Mouse (Mus musculus) stomach, postnatal 0 days (tissue): ENCODE measurements around the gene Irx3. TPM values are rescaled to one million over a fixed set of nuclear protein-coding genes. Genes with fewer than 3 reads are reported as not detected.

Experiments used
- ATAC-seq: fragments of 200-750 bp; cut with Nextera tagmentation; 2 replicates; pipeline ENCODE4 v1.8.0; 2017; ENCODE audit not compliant: low FRiP score, low TSS enrichment
- DNase-seq: peaks from one replicate; pipeline ENCODE4 v3.0.0-alpha.2; 2016; ENCODE audit warnings: low spot score
- H3K27ac ChIP-seq: fragments of 300-500 bp; sonication (generic); replicated peaks from 2 replicates; pipeline ENCODE4 v1.5.1; 2014; ENCODE audit warnings: mild to moderate bottlenecking, control low read depth
- H3K27me3 ChIP-seq: fragments of 300-500 bp; sonication (generic); 2 replicates; pipeline ENCODE4 v1.6.1; 2014; ENCODE audit warnings: low read length; ENCODE audit not compliant: control insufficient read depth, insufficient read depth
- H3K36me3 ChIP-seq: fragments of 300-500 bp; sonication (generic); 2 replicates; pipeline ENCODE4 v1.6.1; 2014; ENCODE audit warnings: low read length, mixed read lengths; ENCODE audit not compliant: control insufficient read depth, insufficient read depth
- H3K4me1 ChIP-seq: fragments of 300-500 bp; sonication (generic); replicated peaks from 2 replicates; pipeline ENCODE4 v1.6.1; 2014; ENCODE audit warnings: antibody characterized with exemption; ENCODE audit not compliant: control insufficient read depth, insufficient read depth
- H3K4me2 ChIP-seq: fragments of 300-500 bp; sonication (generic); replicated peaks from 2 replicates; pipeline ENCODE4 v1.6.1; 2014; ENCODE audit warnings: low read depth, mild to moderate bottlenecking, control low read depth, moderate library complexity
- H3K4me3 ChIP-seq: fragments of 300-500 bp; sonication (generic); 2 replicates; pipeline ENCODE4 v1.5.1; 2014; ENCODE audit warnings: low read depth, low read length, control low read depth
- H3K9ac ChIP-seq: fragments of 300-500 bp; sonication (generic); 2 replicates; pipeline ENCODE4 v1.6.1; 2014; ENCODE audit warnings: mild to moderate bottlenecking, low read length, control low read depth, mixed read lengths
- H3K9me3 ChIP-seq: fragments of 300-500 bp; sonication (generic); 2 replicates; pipeline ENCODE4 v1.6.1; 2016; ENCODE audit warnings: low read length; ENCODE audit not compliant: control insufficient read depth
- CTCF ChIP-seq: IDR thresholded peaks from 2 replicates; pipeline ENCODE4 v1.5.1; 2016; ENCODE audit warnings: antibody characterized with exemption, low read depth, mild to moderate bottlenecking, moderate library complexity
- EP300 ChIP-seq: optimal IDR thresholded peaks from 2 replicates; pipeline ENCODE3; 2016; ENCODE audit warnings: antibody characterized with exemption
- whole genome bisulfite sequencing: fragments of 180-500 bp; shearing (Covaris S2); extraction: QIAGEN DNeasy Blood & Tissue Kit; methylation state at CpG from one replicate; pipeline ENCODE4 v1.1.7; 2014; 5-methylcytosine and 5-hydroxymethylcytosine counted together
- polyA plus RNA-seq: library from polyadenylated mRNA; unstranded; fragments of >200 nt; fragmentation: Nextera tagmentation; extraction: Ambion mirVana; gene quantifications from 2 replicates; pipeline ENCODE4 v1.2.1, GENCODE M21; 2015

The Irx3 gene
- polyA plus RNA-seq, 1 experiment from 2014 or later = 7.6 TPM

DNA sequence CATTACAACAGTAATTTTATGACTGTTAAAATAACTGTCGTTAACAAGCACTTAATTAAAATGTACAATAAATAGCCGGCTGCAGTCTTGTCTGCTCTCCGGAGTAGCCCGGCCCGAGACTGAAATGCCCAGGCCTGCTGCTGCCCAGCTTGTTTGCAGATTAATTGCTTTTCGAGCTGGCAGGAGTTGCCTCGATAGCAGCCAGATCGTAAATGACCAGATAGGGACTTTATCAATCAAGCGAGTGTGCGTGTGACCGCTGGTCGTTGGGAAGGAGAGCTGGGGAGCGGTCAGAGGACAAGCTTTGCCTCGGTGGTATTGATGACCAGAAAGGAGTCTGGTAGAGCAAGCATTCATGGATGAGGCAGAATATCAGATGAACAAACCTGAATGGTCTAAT is 25.8 kb upstream of the Irx3 start:
- no peak for DNase-seq
- 64% methylated on average over 14 of the region's 14 CpGs for WGBS
- no peak overlapping the region for H3K9ac ChIP-seq
- no peaks in the 10 kb centered on the region for H3K4me1 ChIP-seq
- H3K36me3 ChIP-seq = no peaks in the 10 kb centered on the region
- no peaks in the 10 kb centered on the region for H3K27me3 ChIP-seq
- H3K4me3 ChIP-seq = no peak overlapping the region
- no peaks in the 10 kb centered on the region for H3K9me3 ChIP-seq
- H3K4me2 ChIP-seq = no peak overlapping the region
- no peak overlapping the region for H3K27ac ChIP-seq
- no peak for TF ChIP-seq CTCF
- no peak for TF ChIP-seq EP300
- ATAC-seq = no peak

DNA sequence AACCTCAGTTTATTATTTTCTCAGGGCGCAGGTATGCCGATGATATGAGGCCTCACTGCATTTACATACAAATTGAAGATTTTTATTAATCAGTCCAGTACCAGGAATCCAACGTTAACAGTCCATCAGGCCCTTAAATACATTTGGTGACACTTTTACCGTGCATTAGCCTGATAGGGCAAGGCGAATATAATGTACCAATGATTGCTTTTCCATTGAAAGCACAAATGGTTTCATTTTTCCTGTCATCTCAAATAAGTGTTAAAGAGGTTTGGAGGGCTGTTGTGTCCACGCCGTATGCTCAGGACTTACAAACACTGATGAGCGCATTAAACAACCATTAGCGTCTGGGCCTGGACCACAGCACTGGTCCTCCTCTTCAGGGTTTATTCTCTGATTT is 25.3 kb upstream of the Irx3 start:
- Histone ChIP-seq H3K9ac (no peak overlapping the region), H3K4me3 (no peak overlapping the region), H3K4me1 (no peaks in the 10 kb centered on the region), H3K27me3 (no peaks in the 10 kb centered on the region), H3K9me3 (no peaks in the 10 kb centered on the region), H3K27ac (no peak overlapping the region), H3K36me3 (no peaks in the 10 kb centered on the region), H3K4me2 (no peak overlapping the region)
- 89% methylated on average over 9 of the region's 9 CpGs for WGBS
- TF ChIP-seq EP300 = no peak
- TF ChIP-seq CTCF = no peak
- ATAC-seq (no peak), DNase-seq (no peak)

DNA sequence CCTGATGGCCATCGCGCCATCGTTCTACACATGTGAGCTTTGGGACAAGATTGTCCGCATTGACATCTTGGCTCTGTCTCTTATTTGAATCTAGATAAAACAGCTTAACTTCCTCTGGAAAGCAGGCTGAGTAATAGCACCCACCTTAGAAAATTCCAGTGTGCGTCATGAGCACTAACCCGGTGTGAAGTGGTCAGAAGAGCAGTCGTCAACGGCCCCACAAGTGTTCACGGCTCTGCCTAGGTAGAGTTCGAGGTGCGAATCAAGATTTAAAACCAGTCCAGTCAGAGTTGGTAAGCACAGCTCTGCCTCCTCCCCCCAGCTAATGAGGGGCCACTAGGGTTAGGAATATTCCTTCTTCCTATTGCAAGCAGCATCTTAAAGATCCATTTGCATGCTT is 21.5 kb upstream of the Irx3 start:
- H3K27me3 ChIP-seq = no peaks in the 10 kb centered on the region
- no peak overlapping the region for H3K4me2 ChIP-seq
- no peaks in the 10 kb centered on the region for H3K4me1 ChIP-seq
- ATAC-seq (no peak), DNase-seq (no peak)
- TF ChIP-seq CTCF = no peak
- no peak for TF ChIP-seq EP300
- H3K9ac ChIP-seq = no peak overlapping the region
- H3K4me3 ChIP-seq = no peak overlapping the region
- H3K27ac ChIP-seq = no peak overlapping the region
- H3K9me3 ChIP-seq = no peaks in the 10 kb centered on the region
- 86% methylated on average over 11 of the region's 11 CpGs for WGBS
- no peaks in the 10 kb centered on the region for H3K36me3 ChIP-seq

DNA sequence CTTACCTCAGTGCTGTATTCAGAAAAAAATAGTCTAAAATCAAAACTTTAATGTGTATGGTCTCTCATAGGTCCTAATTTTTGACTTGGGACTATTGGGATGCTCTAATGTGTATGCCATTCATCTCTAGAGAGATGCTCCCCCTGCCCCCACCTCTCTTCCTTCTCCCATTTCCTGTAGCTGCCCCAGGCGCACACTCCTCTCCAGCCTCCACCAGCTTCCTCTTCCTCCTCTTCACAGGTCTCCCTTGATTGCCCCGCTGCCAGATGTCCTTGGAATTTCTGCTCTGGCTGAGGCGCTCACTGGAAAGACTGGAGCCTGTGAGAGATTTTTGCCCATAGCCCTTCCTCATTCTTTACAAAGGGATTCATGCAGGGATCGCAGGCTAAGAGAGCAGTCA is 20.9 kb upstream of the Irx3 start:
- ATAC-seq = no peak
- H3K27me3 ChIP-seq = no peaks in the 10 kb centered on the region
- 59% methylated on average over 4 of the region's 4 CpGs for WGBS

DNA sequence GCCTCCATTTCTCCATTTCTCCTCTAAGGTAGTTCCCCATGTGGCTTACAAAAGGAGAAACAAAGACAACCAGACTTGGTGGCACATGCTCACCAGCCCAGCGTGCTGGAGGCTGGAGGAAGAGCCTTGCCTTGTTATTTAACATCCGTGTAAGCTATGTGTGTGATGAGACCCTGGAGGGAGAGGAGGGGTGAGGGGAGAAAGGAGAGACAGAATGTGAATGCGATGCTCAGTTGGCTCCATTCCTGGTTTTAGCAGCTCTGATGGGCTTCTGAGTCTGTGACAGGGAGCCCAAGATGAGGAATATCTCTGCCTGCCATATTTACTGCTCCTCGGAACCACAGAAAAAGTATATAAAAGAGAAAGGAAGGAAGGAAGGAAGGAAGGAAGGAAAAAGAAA is 20.1 kb upstream of the Irx3 start:
- H3K9ac ChIP-seq = no peak overlapping the region
- H3K36me3 ChIP-seq = no peaks in the 10 kb centered on the region
- no peak for DNase-seq
- WGBS = 33% methylated on average over 4 of the region's 4 CpGs
- no peak overlapping the region for H3K27ac ChIP-seq
- no peak overlapping the region for H3K4me3 ChIP-seq
- ATAC-seq = no peak
- TF ChIP-seq CTCF (no peak), EP300 (no peak)
- H3K4me1 ChIP-seq = no peaks in the 10 kb centered on the region
- no peaks in the 10 kb centered on the region for H3K9me3 ChIP-seq
- no peaks in the 10 kb centered on the region for H3K27me3 ChIP-seq
- no peak overlapping the region for H3K4me2 ChIP-seq

More for the DNA sequence above, 20.9 kb upstream of the Irx3 start:
- TF ChIP-seq CTCF = no peak
- TF ChIP-seq EP300 = no peak
- H3K36me3 ChIP-seq = no peaks in the 10 kb centered on the region
- no peak overlapping the region for H3K4me3 ChIP-seq
- no peak for DNase-seq
- no peaks in the 10 kb centered on the region for H3K4me1 ChIP-seq
- no peak overlapping the region for H3K4me2 ChIP-seq
- no peak overlapping the region for H3K27ac ChIP-seq
- no peak overlapping the region for H3K9ac ChIP-seq
- H3K9me3 ChIP-seq = no peaks in the 10 kb centered on the region

- DNase-seq (no peak), ATAC-seq (no peak)
- no peak overlapping the region for H3K4me3 ChIP-seq
- H3K4me2 ChIP-seq = no peak overlapping the region
- no peaks in the 10 kb centered on the region for H3K4me1 ChIP-seq
- no peaks in the 10 kb centered on the region for H3K9me3 ChIP-seq
- no peaks in the 10 kb centered on the region for H3K27me3 ChIP-seq
- H3K27ac ChIP-seq = no peak overlapping the region
- no peaks in the 10 kb centered on the region for H3K36me3 ChIP-seq
- TF ChIP-seq EP300 (no peak), CTCF (no peak)
- no peak overlapping the region for H3K9ac ChIP-seq
- 63% methylated on average over 4 of the region's 4 CpGs for WGBS
Observed at GRCm38 (mm10) chr8:91819778-91820177, 17.9 kb upstream of the Irx3 start.
